Mouse (Mus musculus): Measurements from ENCODE around the gene Slc22a23. TPM values are rescaled to one million over a fixed set of nuclear protein-coding genes. Genes with fewer than 3 reads are reported as not detected.

Slc22a23 gene
- polyA plus RNA-seq, 1 experiment from 2014 or later, result 7.3 TPM

DNA sequence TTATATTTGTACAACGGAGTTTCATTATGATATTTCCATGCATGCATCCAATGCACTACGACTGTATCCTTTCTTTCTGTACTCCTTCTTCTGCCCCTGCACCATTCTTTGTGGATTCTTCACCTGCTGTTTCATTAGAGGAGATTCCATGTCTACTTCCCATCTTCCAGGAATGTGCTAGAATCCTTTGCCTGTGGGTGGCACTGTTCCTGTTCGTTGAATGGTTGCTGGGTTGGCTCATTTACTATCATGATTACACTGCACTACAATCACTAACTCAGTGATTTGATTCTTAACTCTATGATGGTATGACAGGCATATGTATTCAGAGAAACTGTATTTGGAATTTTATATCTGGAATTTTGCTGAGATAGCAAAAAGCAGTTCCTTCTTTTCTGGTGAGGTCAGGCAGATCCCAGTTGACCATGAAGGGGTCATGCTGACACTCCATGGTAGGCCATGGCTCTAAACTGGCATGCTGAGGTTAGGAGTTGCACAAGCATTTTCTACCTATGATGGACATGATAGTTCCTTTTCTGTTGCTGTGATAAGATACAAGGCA lies 187.3 kb downstream of the Slc22a23 start:
- Histone ChIP-seq H3K4me3 (ENCODE audit: low read depth, low read length) (no peak overlapping the region), H3K27me3 (ENCODE audit: control insufficient read depth, insufficient read depth, low read length) (no peaks in the 10 kb centered on the region), H3K9ac (ENCODE audit: low read depth, low read length) (no peak overlapping the region), H3K27ac (ENCODE audit: low read depth, low read length) (no peak overlapping the region), H3K4me2 (no peak overlapping the region), H3K9me3 (replicated peaks; ENCODE audit: control insufficient read depth, low read length) (no peaks in the 10 kb centered on the region), H3K4me1 (ENCODE audit: control insufficient read depth, insufficient read depth, low read length) (peaks cover 9% of the 10 kb centered on the region), H3K36me3 (ENCODE audit: control insufficient read depth, insufficient read depth, low read length) (no peaks in the 10 kb centered on the region)
- WGBS (ENCODE audit: insufficient replicate concordance), result 87% methylated on average over 3 of the region's 3 CpGs
- no peak for ATAC-seq (replicated peaks; ENCODE audit: insufficient number of reproducible peaks, low FRiP score, low TSS enrichment)

- no peak for ATAC-seq (replicated peaks; ENCODE audit: insufficient number of reproducible peaks, low FRiP score, low TSS enrichment)
- Histone ChIP-seq H3K27me3 (ENCODE audit: control insufficient read depth, insufficient read depth, low read length) (no peaks in the 10 kb centered on the region), H3K27ac (ENCODE audit: low read depth, low read length) (no peak overlapping the region), H3K4me1 (ENCODE audit: control insufficient read depth, insufficient read depth, low read length) (peaks cover 2% of the 10 kb centered on the region), H3K36me3 (ENCODE audit: control insufficient read depth, insufficient read depth, low read length) (no peaks in the 10 kb centered on the region), H3K4me2 (no peak overlapping the region; the same call in 1 of the 2 replicates), H3K9ac (ENCODE audit: low read depth, low read length) (no peak overlapping the region), H3K9me3 (replicated peaks; ENCODE audit: control insufficient read depth, low read length) (no peaks in the 10 kb centered on the region), H3K4me3 (ENCODE audit: low read depth, low read length) (no peak overlapping the region)
- 77% methylated on average over 2 of the region's 2 CpGs for WGBS (ENCODE audit: insufficient replicate concordance)
These were observed 188.2 kb downstream of the Slc22a23 start for GRCm38 (mm10) chr13:34156840-34157185.

- Histone ChIP-seq H3K9ac (ENCODE audit: low read depth, low read length) (no peak overlapping the region), H3K4me3 (ENCODE audit: low read depth, low read length) (no peak overlapping the region), H3K27ac (ENCODE audit: low read depth, low read length) (no peak overlapping the region), H3K4me2 (no peak overlapping the region; the same call in 1 of the 2 replicates), H3K36me3 (ENCODE audit: control insufficient read depth, insufficient read depth, low read length) (no peaks in the 10 kb centered on the region), H3K9me3 (replicated peaks; ENCODE audit: control insufficient read depth, low read length) (no peaks in the 10 kb centered on the region), H3K27me3 (ENCODE audit: control insufficient read depth, insufficient read depth, low read length) (no peaks in the 10 kb centered on the region), H3K4me1 (ENCODE audit: control insufficient read depth, insufficient read depth, low read length) (peaks cover 2% of the 10 kb centered on the region)
- WGBS (ENCODE audit: insufficient replicate concordance), result 54% methylated on average over 8 of the region's 8 CpGs
- ATAC-seq (replicated peaks; ENCODE audit: insufficient number of reproducible peaks, low FRiP score, low TSS enrichment), result peak; percentile 58; the same call in 1 of the 2 replicates
These were observed 188.7 kb downstream of the Slc22a23 start for GRCm38 (mm10) chr13:34156133-34156839.

DNA sequence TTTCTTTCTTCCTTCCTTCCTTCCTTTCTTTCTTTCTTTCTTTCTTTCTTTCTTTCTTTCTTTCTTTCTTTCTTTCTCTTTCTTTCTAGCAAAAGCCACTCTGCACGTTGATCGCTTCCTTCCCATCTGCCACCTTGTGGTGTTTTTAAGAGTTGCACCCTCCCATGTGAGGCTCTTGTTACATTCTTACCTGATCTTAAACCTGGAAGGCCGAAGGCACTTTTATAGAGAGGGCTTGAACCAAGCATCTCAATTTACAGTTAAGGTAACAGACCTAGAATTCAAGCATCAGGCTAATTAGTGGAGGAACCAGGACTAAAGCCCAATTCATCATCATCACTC lies 190.1 kb downstream of the Slc22a23 start:
- H3K27ac ChIP-seq (ENCODE audit: low read depth, low read length), result no peak overlapping the region
- no peaks in the 10 kb centered on the region for H3K9me3 ChIP-seq (replicated peaks; ENCODE audit: control insufficient read depth, low read length)
- 38% methylated on average over 3 of the region's 3 CpGs for WGBS (ENCODE audit: insufficient replicate concordance)
- H3K4me1 ChIP-seq (ENCODE audit: control insufficient read depth, insufficient read depth, low read length), result peaks cover 10% of the 10 kb centered on the region
- no peaks in the 10 kb centered on the region for H3K27me3 ChIP-seq (ENCODE audit: control insufficient read depth, insufficient read depth, low read length)
- no peaks in the 10 kb centered on the region for H3K36me3 ChIP-seq (ENCODE audit: control insufficient read depth, insufficient read depth, low read length)
- no peak overlapping the region for H3K4me3 ChIP-seq (ENCODE audit: low read depth, low read length)
- H3K4me2 ChIP-seq, result no peak overlapping the region
- H3K9ac ChIP-seq (ENCODE audit: low read depth, low read length), result no peak overlapping the region
- no peak for ATAC-seq (replicated peaks; ENCODE audit: insufficient number of reproducible peaks, low FRiP score, low TSS enrichment)

DNA sequence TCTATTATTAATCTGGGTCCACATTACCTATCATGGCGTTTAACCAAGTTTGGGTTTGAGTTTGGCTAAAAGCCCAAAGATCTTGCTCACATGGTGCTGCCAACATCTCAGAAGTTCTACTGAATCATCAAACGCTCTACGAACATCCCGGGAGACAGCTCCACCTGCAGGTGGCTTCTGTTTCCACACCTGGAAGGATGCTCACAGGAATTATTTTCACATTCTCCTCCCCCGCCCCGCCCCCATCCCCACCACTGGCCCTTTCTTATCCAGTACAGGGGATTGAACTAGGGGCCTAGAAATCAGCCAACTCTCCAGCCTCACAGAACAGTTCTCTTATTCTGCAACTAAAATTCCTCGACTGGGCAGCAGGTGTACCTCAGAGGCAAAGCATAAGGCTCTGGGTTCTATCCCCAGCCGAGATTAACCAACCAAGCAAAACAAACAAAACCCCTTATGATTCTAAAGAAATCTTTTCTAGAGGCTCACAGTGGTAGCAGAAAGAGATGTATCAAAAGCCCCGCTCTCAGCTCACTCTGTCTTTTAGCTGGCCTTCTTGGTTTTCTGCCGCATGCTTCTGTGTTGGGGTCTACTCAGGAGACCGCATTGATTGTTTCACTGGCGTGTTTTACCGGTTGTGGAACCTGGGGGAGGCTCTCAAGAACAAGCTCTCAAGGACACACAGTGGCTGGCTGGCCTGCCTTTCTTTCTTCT lies 190.6 kb downstream of the Slc22a23 start:
- no peak overlapping the region for H3K9ac ChIP-seq (ENCODE audit: low read depth, low read length)
- H3K27me3 ChIP-seq (ENCODE audit: control insufficient read depth, insufficient read depth, low read length), result no peaks in the 10 kb centered on the region
- H3K4me2 ChIP-seq, result no peak overlapping the region
- no peaks in the 10 kb centered on the region for H3K9me3 ChIP-seq (replicated peaks; ENCODE audit: control insufficient read depth, low read length)
- H3K4me1 ChIP-seq (ENCODE audit: control insufficient read depth, insufficient read depth, low read length), result peaks cover 12% of the 10 kb centered on the region
- WGBS (ENCODE audit: insufficient replicate concordance), result 45% methylated on average over 13 of the region's 13 CpGs
- no peak overlapping the region for H3K4me3 ChIP-seq (ENCODE audit: low read depth, low read length)
- no peaks in the 10 kb centered on the region for H3K36me3 ChIP-seq (ENCODE audit: control insufficient read depth, insufficient read depth, low read length)
- no peak overlapping the region for H3K27ac ChIP-seq (ENCODE audit: low read depth, low read length)
- no peak for ATAC-seq (replicated peaks; ENCODE audit: insufficient number of reproducible peaks, low FRiP score, low TSS enrichment)

- Histone ChIP-seq H3K9ac (ENCODE audit: low read depth, low read length) (no peak overlapping the region), H3K4me1 (ENCODE audit: control insufficient read depth, insufficient read depth, low read length) (peaks cover 13% of the 10 kb centered on the region), H3K27ac (ENCODE audit: low read depth, low read length) (no peak overlapping the region), H3K4me3 (ENCODE audit: low read depth, low read length) (no peak overlapping the region), H3K9me3 (replicated peaks; ENCODE audit: control insufficient read depth, low read length) (no peaks in the 10 kb centered on the region), H3K4me2 (no peak overlapping the region), H3K36me3 (ENCODE audit: control insufficient read depth, insufficient read depth, low read length) (no peaks in the 10 kb centered on the region), H3K27me3 (ENCODE audit: control insufficient read depth, insufficient read depth, low read length) (no peaks in the 10 kb centered on the region)
- ATAC-seq (replicated peaks; ENCODE audit: insufficient number of reproducible peaks, low FRiP score, low TSS enrichment), result no peak
- WGBS (ENCODE audit: insufficient replicate concordance), result 77% methylated on average over 4 of the region's 5 CpGs
These were observed 191.5 kb downstream of the Slc22a23 start for GRCm38 (mm10) chr13:34153254-34154011.

DNA sequence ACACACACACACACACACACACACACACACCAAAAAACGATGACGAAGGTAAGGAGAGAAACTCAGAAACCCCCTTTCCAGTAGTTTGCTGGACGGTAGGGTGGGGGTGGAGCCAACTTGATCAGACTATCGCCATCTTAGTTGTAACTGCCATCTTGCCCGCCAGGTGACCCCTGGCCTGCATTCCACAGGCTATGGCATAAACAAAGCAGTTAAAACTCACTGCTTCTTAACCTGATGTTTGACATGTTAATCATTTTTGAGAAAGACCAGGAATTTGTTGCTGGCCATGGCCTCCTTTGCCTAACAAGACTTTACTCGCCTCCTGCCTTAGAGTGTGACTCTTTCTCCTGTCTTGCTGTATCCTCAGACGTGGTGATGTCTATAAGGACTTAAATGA lies 192.3 kb downstream of the Slc22a23 start:
- Histone ChIP-seq H3K27me3 (ENCODE audit: control insufficient read depth, insufficient read depth, low read length) (no peaks in the 10 kb centered on the region), H3K36me3 (ENCODE audit: control insufficient read depth, insufficient read depth, low read length) (no peaks in the 10 kb centered on the region), H3K4me2 (no peak overlapping the region), H3K27ac (ENCODE audit: low read depth, low read length) (no peak overlapping the region), H3K9me3 (replicated peaks; ENCODE audit: control insufficient read depth, low read length) (no peaks in the 10 kb centered on the region), H3K4me3 (ENCODE audit: low read depth, low read length) (no peak overlapping the region), H3K9ac (ENCODE audit: low read depth, low read length) (no peak overlapping the region), H3K4me1 (ENCODE audit: control insufficient read depth, insufficient read depth, low read length) (peaks cover 18% of the 10 kb centered on the region)
- no peak for ATAC-seq (replicated peaks; ENCODE audit: insufficient number of reproducible peaks, low FRiP score, low TSS enrichment)
- 60% methylated on average over 7 of the region's 7 CpGs for WGBS (ENCODE audit: insufficient replicate concordance)

DNA sequence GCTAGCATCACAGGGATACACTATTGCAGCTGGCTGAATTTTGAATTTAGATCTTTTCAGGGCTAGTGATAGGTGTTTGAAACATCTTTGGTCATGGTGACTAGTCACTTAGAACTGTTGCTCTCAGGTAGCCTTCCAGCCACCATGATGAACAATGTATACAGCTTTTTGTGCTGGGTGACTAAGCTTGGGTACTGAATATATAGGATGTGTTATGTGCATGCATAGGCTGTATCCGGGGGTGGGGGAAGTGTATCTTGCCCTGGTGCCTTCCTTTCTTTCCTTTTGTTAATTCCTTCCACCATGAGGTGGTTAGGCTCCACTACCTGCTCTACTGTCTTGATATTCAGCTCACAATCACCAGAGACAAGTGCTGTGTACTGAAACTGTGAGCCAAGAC lies 193.6 kb downstream of the Slc22a23 start:
- peaks cover 18% of the 10 kb centered on the region for H3K4me1 ChIP-seq (ENCODE audit: control insufficient read depth, insufficient read depth, low read length)

More for the DNA sequence above, 193.6 kb downstream of the Slc22a23 start:
- Histone ChIP-seq H3K27ac (ENCODE audit: low read depth, low read length) (no peak overlapping the region), H3K4me2 (no peak overlapping the region), H3K27me3 (ENCODE audit: control insufficient read depth, insufficient read depth, low read length) (no peaks in the 10 kb centered on the region), H3K9me3 (replicated peaks; ENCODE audit: control insufficient read depth, low read length) (no peaks in the 10 kb centered on the region), H3K4me3 (ENCODE audit: low read depth, low read length) (no peak overlapping the region), H3K9ac (ENCODE audit: low read depth, low read length) (no peak overlapping the region), H3K36me3 (ENCODE audit: control insufficient read depth, insufficient read depth, low read length) (no peaks in the 10 kb centered on the region)
- no peak for ATAC-seq (replicated peaks; ENCODE audit: insufficient number of reproducible peaks, low FRiP score, low TSS enrichment)
- WGBS (ENCODE audit: insufficient replicate concordance), result 81% methylated on average over 1 of the region's 1 CpGs
